ENCODE assay signal across 16 mouse cellular contexts in genomic region chr7:99804033-99804432, GRCm38 (mm10). TPM values are rescaled to one million over a fixed set of nuclear protein-coding genes. Genes with fewer than 3 reads are reported as not detected.
"Had no signal": no experiment of that assay in that cellular context is flagged by ENCODE, and none has a peak within 500 bp of the region (broad histone marks: within the 10 kb centered on the region; RNA-seq: fewer than 3 reads in every experiment).

No protein-coding gene starts in this region.

RNA-seq across cellular contexts. Expression of gene Olfr521, which starts 40.7 kb away (rescaled TPM):
- polyA plus RNA-seq: lung, embryonic 14.5 days; lung, embryonic 16.5 days; midbrain, embryonic 10.5 days; midbrain, embryonic 12.5 days; midbrain, embryonic 14.5 days; midbrain, embryonic 16.5 days; myocyte; neural tube, embryonic 11.5 days; neural tube, embryonic 13.5 days; neural tube, embryonic 15.5 days; small intestine, adult 2 months; stomach, embryonic 14.5 days; stomach, postnatal 0 days; testis, adult 2 months; thymus, adult 2 months; urinary bladder, adult 2 months had no signal

RNA-seq across cellular contexts. Expression of gene Xrra1, which starts 54.9 kb away (rescaled TPM):
- polyA plus RNA-seq: small intestine, adult 2 months had no signal
